Mouse (Mus musculus): ENCODE measurements around the gene Ints5.
A peak's percentile ranks its signal among the peaks of the same experiment; 100 is the strongest.
"Not testable (repeated sequence)": the region's sequence is repeated elsewhere in the genome, so short reads cannot be mapped to it uniquely, and the experiment has no call there.

The Ints5 gene

DNA sequence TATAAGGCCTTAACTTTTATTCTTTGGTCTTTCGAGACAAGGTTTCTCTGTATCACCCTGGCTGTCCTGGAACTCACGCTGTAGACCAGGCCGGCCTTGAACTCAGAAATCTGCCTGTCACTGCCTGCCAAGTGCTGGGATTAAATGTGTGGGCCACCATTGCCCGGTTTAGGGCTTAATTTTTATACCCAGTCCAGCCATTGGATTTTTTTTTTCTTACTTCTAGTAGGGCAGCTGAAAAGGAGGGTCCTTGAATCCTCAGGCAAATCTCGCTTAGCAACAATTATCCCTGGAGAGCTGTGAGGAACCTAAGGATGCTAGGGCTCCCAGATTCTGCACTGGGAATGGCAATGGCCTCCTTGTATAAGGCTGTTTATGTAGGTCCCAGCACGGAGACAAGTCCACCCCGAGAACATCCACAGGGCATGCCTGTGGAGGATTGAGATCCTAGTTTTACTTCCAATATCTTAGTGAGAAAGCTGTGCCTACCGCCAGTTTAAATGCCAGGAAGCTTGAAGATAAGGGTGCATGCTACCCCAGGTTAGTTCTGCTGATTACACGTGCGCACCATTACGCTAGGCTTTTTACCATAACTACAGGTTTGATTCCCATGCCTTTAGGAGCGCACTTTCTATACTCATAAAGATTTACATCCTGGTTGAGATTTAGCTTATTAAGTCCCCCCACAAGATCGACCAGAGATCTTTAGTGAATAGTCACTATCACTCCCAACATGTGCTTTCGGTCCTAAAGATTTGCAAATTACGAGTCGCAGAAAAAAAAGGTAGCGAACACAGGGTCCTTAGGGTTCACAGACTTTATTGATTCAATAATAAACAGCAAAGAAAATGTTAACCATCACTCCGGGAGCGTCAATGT is 5.0 kb upstream of the Ints5 start:
- DNase-seq (ENCODE audit: low spot score in 2 of 2): peak in 1 of 2 experiments; percentile 13

DNA sequence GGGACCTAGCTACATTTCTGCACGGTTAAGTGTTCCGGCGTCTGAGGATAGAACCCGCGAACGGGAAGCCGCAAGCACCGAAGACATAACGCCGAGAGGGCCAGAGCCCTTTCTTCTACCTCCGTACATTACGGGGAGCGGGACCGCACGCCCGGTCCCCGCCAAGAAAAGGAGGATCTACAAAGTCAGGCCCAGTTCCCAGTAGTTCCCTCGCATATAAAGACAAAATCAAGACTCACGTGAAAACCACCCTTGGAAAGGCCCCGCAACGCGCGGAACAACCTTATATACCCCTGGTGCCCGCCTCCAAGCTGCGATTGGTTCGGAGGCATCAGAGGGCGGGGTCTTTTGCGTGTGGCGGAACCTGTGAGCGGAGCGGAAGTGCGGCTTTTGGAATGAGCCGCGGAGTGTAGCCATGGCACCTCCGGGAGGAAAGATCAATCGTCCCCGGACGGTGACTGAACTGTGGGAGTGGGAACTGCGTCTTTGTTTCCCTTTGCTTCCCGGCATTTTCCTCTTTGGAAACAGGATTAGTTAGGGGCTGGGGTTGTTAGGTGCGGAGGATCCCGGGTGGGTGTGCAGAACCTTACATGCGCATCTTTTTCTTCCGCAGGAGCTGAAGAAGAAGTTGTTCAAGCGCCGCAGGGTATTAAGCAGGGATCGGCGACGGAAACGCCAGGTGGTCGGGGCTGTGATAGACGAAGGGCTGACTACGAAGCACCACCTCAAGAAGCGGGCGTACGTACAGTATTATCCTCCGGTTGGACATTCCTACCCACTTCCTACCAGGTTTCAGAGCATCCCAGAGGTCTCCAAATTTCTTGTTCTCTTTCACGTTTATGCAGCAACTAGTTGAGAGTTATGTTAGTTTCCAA is 4.1 kb upstream of the Ints5 start, which contains the start of the genes 1810009A15Rik and Gm49416:
Gene 1810009A15Rik (plus strand): TSS at position 343 of the 875 bp plus-strand sequence.
Gene Gm49416 (plus strand): TSS at position 416 of the 875 bp plus-strand sequence.
- DNase-seq (ENCODE audit: low spot score in 2 of 2): peak; percentile 97 to 98

- DNase-seq (ENCODE audit: low spot score in 2 of 2): no peak
Measured at GRCm38 (mm10) chr19:8895397-8895960, 2.7 kb downstream of the Ints5 start.

DNA sequence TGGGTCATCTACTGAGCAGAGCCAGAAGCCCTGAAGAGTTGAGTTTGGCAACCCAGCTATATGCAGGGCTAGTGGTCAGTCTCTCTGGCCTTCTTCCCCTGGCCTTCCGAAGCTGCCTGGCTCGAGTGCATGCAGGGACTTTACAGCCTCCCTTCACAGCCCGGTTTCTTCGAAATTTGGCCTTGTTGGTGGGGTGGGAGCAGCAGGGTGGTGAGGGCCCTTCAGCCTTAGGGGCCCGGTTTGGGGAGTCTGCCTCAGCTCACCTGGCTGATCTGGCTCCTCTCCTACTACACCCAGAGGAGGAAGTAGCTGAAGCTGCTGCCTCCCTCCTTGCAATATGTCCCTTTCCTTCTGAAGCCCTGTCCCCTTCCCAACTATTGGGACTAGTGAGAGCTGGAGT is 3.4 kb downstream of the Ints5 start:
- not testable (repeated sequence) for DNase-seq (ENCODE audit: low spot score in 2 of 2)

- DNase-seq (ENCODE audit: low spot score in 2 of 2): peak; percentile 56 to 60
Measured at GRCm38 (mm10) chr19:8897211-8897864, 4.5 kb downstream of the Ints5 start.

- peak; percentile 98 for DNase-seq (ENCODE audit: low spot score in 2 of 2)
Measured at GRCm38 (mm10) chr19:8897865-8898495, 5.2 kb downstream of the Ints5 start, which contains the start of gene Ganab. TSS of gene Ganab (plus strand) at chr19:8898071.

- DNase-seq (ENCODE audit: low spot score in 2 of 2): no peak
Measured at GRCm38 (mm10) chr19:8898576-8898975, 5.8 kb downstream of the Ints5 start.

- DNase-seq (ENCODE audit: low spot score in 2 of 2): no peak
Measured at GRCm38 (mm10) chr19:8899079-8899478, 6.3 kb downstream of the Ints5 start.

GRCm38 (mm10) chr19:8903412-8903811 is 10.6 kb downstream of the Ints5 start:
- DNase-seq (ENCODE audit: low spot score in 2 of 2): no peak

GRCm38 (mm10) chr19:8908531-8908930 is 15.7 kb downstream of the Ints5 start:
- no peak for DNase-seq (ENCODE audit: low spot score in 2 of 2)

DNA sequence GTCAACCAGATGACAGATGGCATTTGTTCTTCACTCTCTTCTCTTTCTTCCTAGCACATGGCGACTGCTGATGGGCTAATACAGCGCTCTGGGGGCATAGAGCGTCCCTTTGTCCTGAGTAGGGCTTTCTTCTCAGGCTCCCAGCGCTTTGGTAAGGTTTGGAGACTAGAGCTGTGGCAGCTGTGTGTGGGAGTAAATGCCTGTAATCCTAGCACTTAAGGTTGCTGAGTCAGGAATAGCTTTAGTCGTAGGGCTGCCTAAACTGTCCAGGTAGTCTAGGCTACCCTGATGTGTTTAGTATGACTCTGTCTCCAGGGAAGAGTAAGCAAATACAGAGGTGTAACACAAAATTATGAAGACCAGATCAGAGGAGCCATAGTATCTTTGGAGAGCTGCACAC is 19.0 kb downstream of the Ints5 start:
- DNase-seq (ENCODE audit: low spot score in 2 of 2): no peak

DNA sequence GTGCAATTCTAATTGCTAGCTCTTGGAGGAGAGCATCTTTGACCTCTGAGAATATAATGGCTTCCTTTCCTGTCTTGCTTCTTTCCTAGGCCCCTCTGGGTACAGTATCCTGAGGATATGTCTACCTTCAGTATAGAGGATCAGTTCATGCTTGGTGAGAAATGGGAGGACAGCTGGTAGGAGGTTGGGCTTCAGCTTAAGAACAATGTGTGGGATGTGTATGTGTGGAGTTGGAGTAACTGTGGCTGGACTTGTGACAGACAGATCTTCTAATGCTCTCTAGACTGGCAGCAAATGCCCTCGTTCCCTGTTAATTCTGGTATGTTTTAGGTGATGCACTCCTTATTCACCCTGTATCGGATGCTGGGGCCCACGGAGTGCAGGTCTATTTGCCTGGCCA is 21.4 kb downstream of the Ints5 start:
- DNase-seq (ENCODE audit: low spot score in 2 of 2): no peak

DNA sequence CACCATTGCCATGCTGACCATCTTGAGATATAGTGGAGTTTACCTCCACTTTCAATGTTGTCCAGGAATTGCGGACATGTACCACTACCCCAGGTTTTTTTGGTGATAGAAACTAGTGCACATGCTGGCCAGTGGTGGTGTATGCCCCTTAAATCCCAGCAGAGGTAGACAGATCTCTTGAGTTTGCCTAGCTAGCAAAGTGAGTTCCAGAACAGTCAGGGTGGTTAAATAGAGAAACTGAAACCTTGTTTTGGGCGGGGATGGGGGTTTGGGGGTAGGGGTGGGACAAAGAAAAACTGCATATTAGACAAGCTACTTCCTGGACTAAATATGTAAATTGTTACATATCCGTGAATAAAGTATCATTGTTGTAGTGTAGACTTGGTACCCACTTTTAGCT is 26.2 kb downstream of the Ints5 start:
- no peak for DNase-seq (ENCODE audit: low spot score in 2 of 2)

DNA sequence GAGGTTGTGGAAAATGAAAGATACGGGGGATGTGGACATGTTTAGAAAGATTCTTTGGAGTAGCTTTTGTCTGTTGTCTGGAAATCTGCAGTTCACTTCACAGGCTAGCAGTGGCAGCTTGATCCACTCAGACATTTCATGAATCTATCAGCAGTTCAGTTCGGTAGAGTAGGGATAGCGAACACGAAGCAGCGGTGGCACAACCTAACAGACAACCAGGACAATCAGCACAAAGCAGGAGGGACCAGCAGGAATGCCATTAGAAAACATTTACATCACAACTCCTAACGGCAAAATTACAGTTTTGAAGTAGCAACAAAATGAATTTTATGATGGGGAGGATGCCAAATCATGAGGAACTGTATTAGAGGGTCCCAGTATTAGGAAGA is 26.9 kb downstream of the Ints5 start:
- no peak for DNase-seq (ENCODE audit: low spot score in 2 of 2)

GRCm38 (mm10) chr19:8920073-8920736 is 27.4 kb downstream of the Ints5 start, which contains the start of gene B3gat3:
TSS of gene B3gat3 (plus strand) at chr19:8920374.
- peak; percentile 95 to 96 for DNase-seq (ENCODE audit: low spot score in 2 of 2)

GRCm38 (mm10) chr19:8920836-8921291 is 28.1 kb downstream of the Ints5 start:
- DNase-seq (ENCODE audit: low spot score in 2 of 2): no peak

DNA sequence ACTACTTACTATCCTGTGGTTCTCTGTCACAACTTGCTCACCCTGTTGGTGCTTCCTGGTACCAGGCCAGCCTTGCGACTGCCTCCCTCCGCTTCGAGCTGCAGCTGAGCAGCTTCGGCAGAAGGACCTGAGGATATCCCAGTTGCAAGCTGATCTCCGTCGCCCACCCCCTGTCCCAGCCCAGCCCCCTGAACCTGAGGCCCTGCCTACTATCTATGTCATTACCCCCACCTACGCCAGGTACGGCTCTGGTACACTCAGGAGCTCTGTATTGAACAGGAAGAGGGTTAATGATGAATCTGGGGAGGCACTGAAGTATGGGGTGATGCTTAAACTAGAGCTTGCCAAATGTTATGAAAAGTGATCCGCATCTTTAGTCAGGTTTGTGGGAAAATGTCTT is 28.9 kb downstream of the Ints5 start:
- no peak for DNase-seq (ENCODE audit: low spot score in 2 of 2)

GRCm38 (mm10) chr19:8926766-8927165 is 34.0 kb downstream of the Ints5 start:
- DNase-seq (ENCODE audit: low spot score in 2 of 2): no peak

GRCm38 (mm10) chr19:8927891-8928525 is 35.2 kb downstream of the Ints5 start:
- no peak for DNase-seq (ENCODE audit: low spot score in 2 of 2)

Measured in right cerebral cortex, postnatal 10 days (tissue).